Mouse (Mus musculus) CH12.LX (cell line): ENCODE data around the gene Sun1. TPM values are rescaled to one million over a fixed set of nuclear protein-coding genes. Genes with fewer than 3 reads are reported as not detected.

Experiments used
- DNase-seq: peaks from one replicate; pipeline ENCODE4 v3.0.0-alpha.2; 2013; ENCODE audit errors: extremely low read depth
- H3K27ac ChIP-seq: 2 replicates; pipeline ENCODE4 v1.5.1; 2012; ENCODE audit warnings: low read depth, mild to moderate bottlenecking, control low read depth, moderate library complexity; ENCODE audit not compliant: insufficient read depth
- H3K27me3 ChIP-seq: replicated peaks from 2 replicates; pipeline ENCODE3; 2012; ENCODE audit warnings: inconsistent platforms
- H3K36me3 ChIP-seq, 2 experiments: replicated peaks in 1 of 2; 2 replicates each; pipeline versions ENCODE3 to v1.6.1; 2012; ENCODE audit warnings: inconsistent platforms in 1 of 2, low read length in 1 of 2, mild to moderate bottlenecking in 1 of 2, mixed read lengths in 1 of 2, moderate library complexity in 1 of 2; ENCODE audit not compliant: control insufficient read depth in 1 of 2, insufficient read depth in 1 of 2
- H3K4me1 ChIP-seq, 2 experiments: 2 replicates each; pipeline ENCODE4 v1.6.1; 2012; ENCODE audit warnings: inconsistent platforms in 1 of 2, moderate library complexity in 1 of 2; ENCODE audit not compliant: insufficient read depth in 2 of 2, control insufficient read depth in 1 of 2
- H3K4me2 ChIP-seq: 2 replicates; pipeline ENCODE4 v1.6.1; 2012; ENCODE audit warnings: low read depth, mild to moderate bottlenecking, control low read depth; ENCODE audit not compliant: poor library complexity, insufficient read depth, severe bottlenecking
- H3K4me3 ChIP-seq, 3 experiments: fragments of 150-350 bp in 1 of 3; sonication (generic) in 1 of 3; replicated peaks in 1 of 3; 2 replicates each; pipeline versions ENCODE3 to v1.5.1; 2011 to 2012; ENCODE audit warnings: low read depth in 2 of 3, low read length in 2 of 3, mild to moderate bottlenecking in 2 of 3, moderate library complexity in 2 of 3, control low read depth in 1 of 3, improper control_type of control experiment in 1 of 3, inconsistent platforms in 1 of 3, mixed read lengths in 1 of 3; ENCODE audit not compliant: poor library complexity in 1 of 3
- H3K79me2 ChIP-seq: replicated peaks from 2 replicates; pipeline ENCODE4 v1.6.1; 2012; ENCODE audit warnings: mild to moderate bottlenecking, moderate library complexity; ENCODE audit not compliant: control insufficient read depth, poor library complexity, insufficient read depth, severe bottlenecking; ENCODE audit errors: extremely low read depth
- H3K9ac ChIP-seq: 2 replicates; pipeline ENCODE4 v1.6.1; 2012; ENCODE audit warnings: low read depth, mild to moderate bottlenecking, control low read depth, moderate library complexity; ENCODE audit not compliant: insufficient read depth
- H3K9me3 ChIP-seq: replicated peaks from 2 replicates; pipeline ENCODE3; 2012; ENCODE audit warnings: low read length, inconsistent platforms, mixed read lengths
- BHLHE40 ChIP-seq: IDR thresholded peaks from 2 replicates; pipeline ENCODE4 v1.6.1; 2011; ENCODE audit warnings: mild to moderate bottlenecking, low read depth, low read length, improper control_type of control experiment
- CTCF ChIP-seq, 2 experiments: IDR thresholded peaks in 1 of 2; conservative IDR thresholded peaks in 1 of 2; 2 replicates each; pipeline ENCODE4 v1.5.1; 2011 to 2012; ENCODE audit warnings: low read depth in 2 of 2, low read length in 2 of 2, improper control_type of control experiment in 1 of 2, inconsistent platforms in 1 of 2, mild to moderate bottlenecking in 1 of 2, moderate library complexity in 1 of 2
- E2F4 ChIP-seq: IDR thresholded peaks from 2 replicates; pipeline ENCODE4 v1.6.1; 2011; ENCODE audit warnings: low read depth, low read length, improper control_type of control experiment; ENCODE audit not compliant: insufficient replicate concordance
- ELF1 ChIP-seq: IDR thresholded peaks from 2 replicates; pipeline ENCODE4 v1.6.1; 2014; ENCODE audit warnings: low read depth, mild to moderate bottlenecking, inconsistent platforms, low read length, improper control_type of control experiment
- EP300 ChIP-seq: IDR thresholded peaks from 2 replicates; pipeline ENCODE4 v1.6.1; 2011; ENCODE audit warnings: low read length, improper control_type of control experiment
- GABPA ChIP-seq: IDR thresholded peaks from 2 replicates; pipeline ENCODE4 v1.6.1; 2012; ENCODE audit warnings: low read depth, low read length, improper control_type of control experiment, inconsistent platforms; ENCODE audit not compliant: insufficient replicate concordance
- IRF4 ChIP-seq: IDR thresholded peaks from 2 replicates; pipeline ENCODE4 v1.6.1; 2014; ENCODE audit warnings: low read depth, mild to moderate bottlenecking, inconsistent platforms, low read length, improper control_type of control experiment
- KAT2A ChIP-seq: IDR thresholded peaks from 2 replicates; pipeline ENCODE4 v1.6.1; 2012; ENCODE audit warnings: low read length, improper control_type of control experiment, inconsistent platforms; ENCODE audit not compliant: insufficient replicate concordance
- MAFK ChIP-seq: IDR thresholded peaks from 2 replicates; pipeline ENCODE4 v1.6.1; 2011; ENCODE audit warnings: low read length, improper control_type of control experiment; ENCODE audit not compliant: insufficient replicate concordance
- MAX ChIP-seq: IDR thresholded peaks from 2 replicates; pipeline ENCODE4 v1.6.1; 2011; ENCODE audit warnings: low read length, improper control_type of control experiment
- MAZ ChIP-seq: IDR thresholded peaks from 2 replicates; pipeline ENCODE4 v1.6.1; 2012; ENCODE audit warnings: low read depth, mild to moderate bottlenecking, inconsistent platforms, low read length, improper control_type of control experiment, moderate library complexity
- MEF2A ChIP-seq: IDR thresholded peaks from 2 replicates; pipeline ENCODE4 v1.6.1; 2014; ENCODE audit warnings: low read depth, mild to moderate bottlenecking, inconsistent platforms, low read length, improper control_type of control experiment, borderline replicate concordance
- MYC ChIP-seq: IDR thresholded peaks from 2 replicates; pipeline ENCODE4 v1.6.1; 2011; ENCODE audit warnings: low read depth, mild to moderate bottlenecking, improper control_type of control experiment, low read length
- NELFE ChIP-seq: IDR thresholded peaks from 2 replicates; pipeline ENCODE4 v1.6.1; 2011; ENCODE audit warnings: low read depth, low read length, improper control_type of control experiment
- PAX5 ChIP-seq: IDR thresholded peaks from 2 replicates; pipeline ENCODE4 v1.6.1; 2012; ENCODE audit warnings: low read length, inconsistent platforms, mixed read lengths
- POLR2A ChIP-seq: IDR thresholded peaks from 2 replicates; pipeline ENCODE4 v1.6.1; 2011; ENCODE audit warnings: low read depth, mild to moderate bottlenecking, improper control_type of control experiment, low read length
- POLR2AphosphoS2 ChIP-seq: IDR thresholded peaks from 2 replicates; pipeline ENCODE4 v1.6.1; 2011; ENCODE audit warnings: low read depth, low read length, improper control_type of control experiment
- RAD21 ChIP-seq: IDR thresholded peaks from 2 replicates; pipeline ENCODE4 v1.6.1; 2011; ENCODE audit warnings: low read depth, mild to moderate bottlenecking, low read length, improper control_type of control experiment, moderate library complexity
- SIN3A ChIP-seq: IDR thresholded peaks from 2 replicates; pipeline ENCODE4 v1.6.1; 2012; ENCODE audit warnings: low read length, improper control_type of control experiment, inconsistent platforms
- TBP ChIP-seq: conservative IDR thresholded peaks from 2 replicates; pipeline ENCODE4 v1.6.1; 2011; ENCODE audit warnings: low read depth, low read length, improper control_type of control experiment
- UBTF ChIP-seq: IDR thresholded peaks from 2 replicates; pipeline ENCODE4 v1.6.1; 2012; ENCODE audit warnings: low read depth, mild to moderate bottlenecking, inconsistent platforms, low read length, improper control_type of control experiment, moderate library complexity
- USF2 ChIP-seq: conservative IDR thresholded peaks from 2 replicates; pipeline ENCODE4 v1.6.1; 2011; ENCODE audit warnings: low read depth, low read length, improper control_type of control experiment
- ZMIZ1 ChIP-seq: IDR thresholded peaks from 2 replicates; pipeline ENCODE4 v1.6.1; 2012; ENCODE audit warnings: low read depth, mild to moderate bottlenecking, inconsistent platforms, low read length, improper control_type of control experiment
- dilution Hi-C: fragments of 300-500 bp; cut with MboI; formaldehyde crosslinking; loops from 2 replicates; pipeline ENCODE4 v1.14.3; 2020; ENCODE audit warnings: low sequenced_read_pairs; ENCODE audit not compliant: extremely low pct_unique_long_range_greater_than_20kb, extremely low pct_ligation_motif_present
- in situ Hi-C: fragments of 300-500 bp; cut with MboI; formaldehyde crosslinking; loops from 3 replicates; pipeline ENCODE4 v1.14.3; 2019; ENCODE audit warnings: low sequenced_read_pairs, low pct_ligation_motif_present, low pct_unique_long_range_greater_than_20kb, mixed read lengths
- polyA plus RNA-seq: library from polyadenylated mRNA; unstranded; fragments of >175 nt; gene quantifications from 2 replicates; pipeline ENCODE4 v1.2.1, GENCODE M21; 2012; ENCODE audit warnings: low read depth; ENCODE audit not compliant: insufficient read length
- total RNA-seq, 2 experiments: library from RNA; depleted of rRNA; stranded (reverse); fragments of 300-350 nt in 1 of 2; fragments of >200 nt in 1 of 2; gene quantifications; 2 replicates each; pipeline ENCODE4 v1.2.3; 2012 to 2014

The Sun1 gene
- total and polyA plus RNA-seq, 3 experiments: 10.1 to 18.5 (median 12.9) TPM

GRCm38 (mm10) chr5:139220006-139220515, 19.6 kb downstream of the Sun1 start:
- peaks cover 29 to 69% of the 10 kb centered on the region in 2 experiments for H3K36me3 ChIP-seq
- no peak overlapping the region for H3K9ac ChIP-seq
- in situ Hi-C loops: no loop called here
- no peaks in the 10 kb centered on the region for H3K27me3 ChIP-seq
- dilution Hi-C loops: no loop called here
- H3K27ac ChIP-seq: no peak overlapping the region
- H3K4me1 ChIP-seq: no peaks in the 10 kb centered on the region
- H3K9me3 ChIP-seq: no peaks in the 10 kb centered on the region
- DNase-seq: no peak
- H3K4me3 ChIP-seq: no peak overlapping the region
- no peak overlapping the region for H3K4me2 ChIP-seq
- TF ChIP-seq UBTF (no peak), MAFK (no peak), MAX (no peak), NELFE (no peak), ZMIZ1 (no peak), KAT2A (no peak)
- TF ChIP-seq, all 38 proteins: peak for 0
- H3K79me2 ChIP-seq: no peaks in the 10 kb centered on the region

- no peaks in the 10 kb centered on the region for H3K79me2 ChIP-seq
- TF ChIP-seq BHLHE40 (no peak), POLR2A (no peak), UBTF (no peak), CTCF (conservative IDR thresholded peaks at IDR 0.05 in 1 of 2, IDR thresholded peaks at IDR 0.05 in 1 of 2; ENCODE audit: low read depth in 2 of 2, low read length in 2 of 2) (no peak), RAD21 (no peak), POLR2AphosphoS2 (no peak), PAX5 (no peak), EP300 (no peak), TBP (no peak), MEF2A (no peak)
- dilution Hi-C loops: no loop called here
- H3K4me3 ChIP-seq: no peak overlapping the region
- in situ Hi-C loops: no loop called here
- H3K9me3 ChIP-seq: no peaks in the 10 kb centered on the region
- peaks cover 28 to 69% of the 10 kb centered on the region in 2 experiments for H3K36me3 ChIP-seq
- no peak overlapping the region for H3K27ac ChIP-seq
- no peak for DNase-seq
- H3K4me1 ChIP-seq: no peaks in the 10 kb centered on the region
- H3K9ac ChIP-seq: no peak overlapping the region
- no peak overlapping the region for H3K4me2 ChIP-seq
- no peaks in the 10 kb centered on the region for H3K27me3 ChIP-seq
Measured at GRCm38 (mm10) chr5:139220610-139221009, 20.2 kb downstream of the Sun1 start.

GRCm38 (mm10) chr5:139223331-139223730, 22.9 kb downstream of the Sun1 start:
- Histone ChIP-seq H3K9ac (no peak overlapping the region), H3K36me3 (peaks cover 40 to 79% of the 10 kb centered on the region in 2 experiments), H3K27ac (no peak overlapping the region), H3K4me2 (no peak overlapping the region), H3K79me2 (no peaks in the 10 kb centered on the region), H3K4me3 (no peak overlapping the region), H3K9me3 (no peaks in the 10 kb centered on the region), H3K27me3 (no peaks in the 10 kb centered on the region), H3K4me1 (no peaks in the 10 kb centered on the region)
- DNase-seq: no peak
- in situ Hi-C loops: no loop called here
- no peak for TF ChIP-seq IRF4
- no peak for TF ChIP-seq MYC
- no peak for TF ChIP-seq ELF1
- no peak for TF ChIP-seq MAX
- TF ChIP-seq MAFK: no peak
- no peak for TF ChIP-seq UBTF
- TF ChIP-seq USF2: no peak
- no peak for TF ChIP-seq GABPA
- TF ChIP-seq TBP: no peak
- TF ChIP-seq E2F4: no peak
- no peak for TF ChIP-seq MAZ
- TF ChIP-seq NELFE: no peak
- no peak for TF ChIP-seq PAX5
- no peak for TF ChIP-seq ZMIZ1
- TF ChIP-seq SIN3A: no peak
- dilution Hi-C loops: no loop called here
